Mouse (Mus musculus): ENCODE results near the gene Fam187a.

The Fam187a gene

DNA sequence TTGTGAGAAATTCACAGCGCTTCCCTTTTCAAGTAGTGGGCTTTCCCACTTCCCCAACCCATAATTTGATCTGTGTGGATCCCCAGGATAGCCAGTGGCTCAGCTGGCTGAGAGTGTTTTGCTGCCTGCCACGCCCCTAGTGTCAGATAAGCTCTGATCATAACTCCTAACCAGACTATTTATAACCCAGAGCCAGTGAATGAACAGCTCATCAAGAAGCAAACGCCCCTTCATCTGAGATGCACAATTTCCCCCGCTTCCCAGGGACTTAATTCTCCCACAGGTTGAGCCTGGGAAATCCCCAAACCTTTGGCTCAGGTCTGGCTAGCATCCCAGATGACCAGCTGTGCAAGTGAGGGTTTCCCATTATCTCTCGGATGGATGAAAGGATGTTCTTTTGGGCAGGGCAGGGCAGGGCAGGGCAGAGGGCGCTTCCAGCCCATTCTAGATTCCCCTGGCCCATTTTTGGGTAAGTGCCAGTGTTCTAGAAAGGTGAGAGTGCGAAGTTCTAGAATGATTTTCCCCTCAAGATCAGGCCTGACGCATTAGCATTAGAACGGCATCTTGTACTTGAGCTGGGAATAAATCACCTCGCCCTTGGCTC lies at the start of gene Fam187a:
Gene Fam187a (plus strand): TSS at position 554 of the 604 bp plus-strand sequence.
- no peak for DNase-seq (ENCODE audit: low spot score in 2 of 2)

DNA sequence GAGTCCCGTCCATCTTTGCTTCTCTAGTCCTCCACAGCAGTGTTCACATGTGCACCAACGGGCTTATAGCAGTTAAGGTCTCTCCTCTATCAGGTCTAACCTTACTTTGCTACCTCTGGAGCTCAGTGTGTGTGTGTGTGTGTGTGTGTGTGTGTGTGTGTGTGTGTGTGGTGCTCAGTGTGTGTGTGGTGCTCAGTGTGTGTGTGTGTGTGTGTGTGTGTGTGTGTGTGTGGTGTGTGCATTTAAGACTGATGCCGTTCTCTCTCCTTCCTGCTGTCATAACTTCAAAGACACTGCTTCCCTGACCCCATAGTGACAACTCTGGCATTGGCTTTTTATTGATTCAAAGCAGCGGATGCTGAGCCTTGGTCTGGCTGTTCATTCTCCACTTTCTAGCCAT lies 49.4 kb upstream of the Fam187a start, which contains the start of gene Higd1b:
Gene Higd1b (plus strand): TSS at position 301 of the 400 bp plus-strand sequence.
- DNase-seq (ENCODE audit: low spot score in 2 of 2): no peak

DNA sequence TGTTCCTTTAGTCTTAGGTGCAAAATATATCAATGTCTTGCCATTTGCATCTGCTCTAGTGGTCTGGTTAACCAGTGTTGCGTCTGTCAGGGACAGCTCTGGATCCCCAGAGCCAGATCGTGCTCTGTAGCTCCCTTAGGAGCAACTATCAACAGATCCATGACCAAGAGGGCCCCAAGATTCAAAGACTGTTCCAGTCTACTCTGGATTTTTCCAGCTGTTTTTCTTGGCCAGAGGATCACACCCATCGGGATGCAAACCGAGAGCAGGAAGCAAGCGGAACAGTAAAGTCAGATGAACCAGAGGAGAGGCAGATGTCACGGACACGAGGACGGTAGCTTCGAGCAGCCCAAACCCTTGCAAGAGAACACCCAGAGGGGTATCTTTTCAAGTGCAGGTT lies 48.8 kb upstream of the Fam187a start:
- DNase-seq (ENCODE audit: low spot score in 2 of 2): peak; percentile 49 to 68

DNA sequence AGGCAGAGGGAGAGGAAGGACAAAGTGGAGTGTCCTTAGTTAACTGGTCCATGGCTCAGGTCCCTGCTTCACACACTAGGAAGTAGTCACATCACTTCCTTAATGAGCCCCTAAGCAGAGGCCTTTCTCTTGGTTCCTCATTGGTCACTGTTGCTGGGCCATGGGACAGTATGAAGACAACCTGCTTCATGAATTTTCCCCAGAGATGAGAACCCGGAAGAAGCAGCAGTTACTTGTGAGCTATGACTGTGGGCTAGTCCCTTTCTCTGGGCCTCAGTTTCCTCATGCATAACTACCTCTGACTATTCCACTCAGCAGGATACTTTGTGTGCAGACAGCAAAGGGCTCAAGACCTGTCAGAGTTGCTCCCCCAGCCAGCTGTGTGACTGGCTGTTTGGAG lies 47.6 kb upstream of the Fam187a start:
- DNase-seq (ENCODE audit: low spot score in 2 of 2): no peak

DNA sequence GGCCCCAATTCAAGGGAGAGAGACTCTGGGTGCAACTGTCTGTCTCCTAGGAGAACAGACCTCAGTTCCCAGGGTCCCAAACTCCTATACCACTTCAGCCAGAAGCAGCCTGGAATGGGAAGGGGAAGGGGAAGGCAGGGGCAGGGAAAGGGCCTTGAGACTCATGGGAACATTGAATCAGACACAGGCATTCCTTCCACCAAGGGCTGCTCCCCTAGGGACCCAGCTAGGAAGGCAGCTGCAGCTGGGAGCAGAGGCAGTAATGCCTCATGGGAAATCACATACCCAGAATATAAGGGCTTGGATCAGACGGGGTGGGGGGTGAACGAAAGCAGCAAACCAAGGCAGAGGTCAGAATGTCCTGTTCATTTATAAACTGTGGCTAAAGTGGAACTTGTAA lies 46.8 kb upstream of the Fam187a start:
- peak; percentile 56 to 75 for DNase-seq (ENCODE audit: low spot score in 2 of 2)

DNA sequence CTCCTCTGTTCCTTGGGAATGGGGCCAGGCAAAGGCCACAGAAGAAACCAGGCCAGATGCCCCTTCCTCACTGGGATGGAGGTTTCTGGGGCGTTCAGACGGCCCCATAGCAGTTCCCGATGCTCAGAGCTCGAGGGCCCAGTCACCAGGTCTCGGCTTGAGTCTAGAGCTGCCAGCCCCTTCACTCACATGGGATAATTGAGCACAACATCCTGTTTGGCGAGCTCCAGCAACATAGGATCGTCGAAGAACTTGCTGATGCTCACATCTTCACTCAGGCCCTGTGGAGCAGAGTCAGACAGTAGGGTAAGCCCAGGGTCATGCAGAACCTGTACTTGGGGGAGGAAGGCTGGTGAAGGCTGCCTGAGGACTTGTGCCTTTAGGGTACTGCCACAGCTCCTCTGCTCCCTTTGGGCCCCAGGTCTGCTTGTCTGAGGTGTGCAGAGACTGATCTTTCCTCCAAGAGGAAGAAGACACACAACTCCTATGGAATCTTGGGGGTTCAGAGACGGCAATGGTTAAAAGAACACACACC lies 46.3 kb upstream of the Fam187a start:
- DNase-seq (ENCODE audit: low spot score in 2 of 2): no peak

DNA sequence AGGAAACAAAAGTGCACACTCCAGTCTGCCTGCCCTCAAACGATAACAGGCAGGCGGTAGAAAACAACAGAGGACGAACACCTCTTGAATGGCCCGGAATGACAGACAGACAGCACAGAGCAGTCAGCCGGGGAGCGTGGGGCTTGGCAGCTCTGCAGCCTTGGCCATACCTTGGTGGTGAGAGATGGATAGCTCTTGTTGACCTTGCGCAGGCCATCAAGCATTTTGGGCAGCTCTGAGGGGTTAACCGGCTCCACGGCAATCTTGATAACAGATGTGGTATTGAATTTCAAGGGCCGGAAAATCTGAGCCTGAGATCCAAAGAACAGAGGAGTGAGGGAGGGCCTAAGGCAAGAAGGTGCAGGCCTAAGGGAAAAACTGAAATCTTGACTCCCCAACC lies 39.0 kb upstream of the Fam187a start:
- DNase-seq (ENCODE audit: low spot score in 2 of 2): no peak

DNA sequence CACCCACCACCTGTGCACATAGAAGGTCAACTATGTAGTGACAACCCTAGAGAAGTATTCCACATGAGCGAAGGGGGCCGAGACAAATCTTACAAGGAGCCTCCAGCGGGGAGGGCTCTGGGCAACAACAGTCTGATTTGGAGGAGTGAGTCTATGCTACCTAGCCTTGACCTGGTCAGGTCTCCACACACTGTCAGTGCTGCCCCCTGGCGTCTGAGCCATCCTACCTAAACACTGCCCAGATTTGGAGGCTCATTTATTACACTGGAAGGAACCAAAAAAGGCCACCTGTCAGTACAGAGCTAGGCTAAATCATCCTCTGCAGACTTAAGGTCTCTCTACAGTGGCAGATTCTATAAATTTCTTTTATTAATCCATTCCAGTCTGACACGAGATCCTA lies 33.1 kb upstream of the Fam187a start:
- DNase-seq (ENCODE audit: low spot score in 2 of 2): peak in 1 of 2 experiments; percentile 46

DNA sequence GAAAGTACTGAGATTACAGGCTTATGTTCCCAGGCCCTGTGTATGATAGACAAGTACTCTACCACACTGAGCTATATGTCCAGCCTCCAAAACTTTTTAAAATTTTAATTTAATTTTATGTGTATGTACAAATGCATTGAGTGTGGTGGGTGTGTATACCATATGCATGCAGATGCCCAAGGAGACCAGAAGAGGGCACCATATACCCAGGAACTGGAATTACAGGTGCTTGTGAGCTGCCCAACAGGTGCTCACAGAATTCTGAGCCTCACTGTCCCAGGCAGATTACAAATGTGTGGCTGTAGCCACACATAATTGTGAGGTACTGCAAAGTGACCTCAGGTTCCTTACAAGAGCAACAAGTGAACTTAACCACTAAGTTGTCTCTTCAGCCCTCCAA lies 31.2 kb upstream of the Fam187a start:
- DNase-seq (ENCODE audit: low spot score in 2 of 2): no peak

DNA sequence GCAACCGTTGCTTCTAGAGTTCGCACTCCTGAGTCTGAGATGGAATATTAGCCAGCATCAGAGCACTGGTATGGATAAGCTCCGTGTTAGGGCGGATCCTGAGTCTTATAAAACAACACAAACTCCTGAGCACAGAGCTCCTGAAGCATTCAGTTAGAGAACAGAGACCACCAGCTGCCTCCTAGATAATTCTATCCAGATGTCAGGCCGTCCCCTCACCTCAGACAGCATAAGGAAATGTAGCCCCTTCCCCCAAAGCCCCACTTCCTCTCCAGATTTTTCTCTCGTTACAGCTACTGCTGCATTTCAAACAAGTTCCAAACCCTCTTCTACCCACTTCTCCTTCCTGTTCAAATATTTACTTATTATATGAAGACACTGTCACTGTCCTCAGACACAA lies 29.0 kb upstream of the Fam187a start:
- DNase-seq (ENCODE audit: low spot score in 2 of 2): no peak

DNA sequence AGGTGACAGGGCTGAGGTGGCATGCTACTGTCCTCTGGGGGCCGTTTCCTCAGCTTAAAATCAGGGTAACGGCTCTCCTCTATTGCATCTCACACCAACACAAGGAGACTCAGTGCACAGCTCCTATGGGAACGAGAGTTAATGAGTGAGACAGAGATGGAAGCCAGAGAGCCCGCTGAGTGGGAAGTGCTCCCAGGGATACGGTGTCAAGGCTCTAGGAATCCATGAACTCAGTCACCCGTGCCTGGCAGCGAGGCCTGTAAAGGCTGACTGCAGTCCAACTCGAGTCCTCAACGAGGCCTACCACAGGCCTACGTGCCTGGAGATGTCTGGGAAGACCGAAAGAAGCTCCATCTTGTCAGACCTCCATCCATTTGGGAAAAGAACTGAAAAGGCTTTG lies 26.0 kb upstream of the Fam187a start:
- DNase-seq (ENCODE audit: low spot score in 2 of 2): no peak

DNA sequence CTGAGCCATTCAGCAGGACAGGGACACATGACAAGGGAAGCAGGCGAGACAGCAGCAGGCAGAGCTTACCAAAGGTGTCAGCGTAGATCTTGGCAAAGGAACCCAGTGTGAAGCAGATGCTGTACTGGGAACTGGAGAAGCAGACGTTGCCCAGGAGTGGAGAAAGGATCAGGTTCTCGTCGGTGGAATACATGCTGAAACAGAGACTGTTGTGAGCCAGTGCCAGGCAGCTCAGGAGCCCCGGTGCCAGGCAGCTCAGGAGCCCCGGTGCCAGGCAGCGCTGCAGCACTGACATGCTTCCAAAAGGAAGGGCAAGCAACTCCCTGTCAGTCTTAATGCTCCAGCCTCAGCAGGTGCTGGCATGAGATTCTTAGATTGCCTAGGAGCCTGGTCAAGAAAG lies 25.0 kb upstream of the Fam187a start:
- no peak for DNase-seq (ENCODE audit: low spot score in 2 of 2)

DNA sequence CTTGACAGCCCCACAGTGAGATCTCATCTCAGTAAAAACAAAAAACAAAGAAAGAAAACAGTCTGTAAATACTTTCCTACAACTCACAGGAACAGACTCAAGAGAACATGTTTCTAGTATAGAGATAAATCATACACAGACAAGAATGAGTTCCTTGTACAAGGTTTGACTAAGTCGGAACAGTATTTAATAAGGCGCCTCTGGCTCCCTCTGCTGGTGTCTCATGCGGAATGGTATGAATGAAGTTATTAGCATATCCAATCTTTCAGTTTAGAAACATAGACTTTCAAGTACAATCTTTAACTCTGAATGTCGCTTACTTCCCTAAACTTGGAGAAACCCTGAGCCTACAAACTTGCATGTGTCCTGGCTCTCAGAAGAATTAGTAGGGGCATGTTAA lies 20.7 kb upstream of the Fam187a start:
- peak in 1 of 2 experiments; percentile 57 for DNase-seq (ENCODE audit: low spot score in 2 of 2)

DNA sequence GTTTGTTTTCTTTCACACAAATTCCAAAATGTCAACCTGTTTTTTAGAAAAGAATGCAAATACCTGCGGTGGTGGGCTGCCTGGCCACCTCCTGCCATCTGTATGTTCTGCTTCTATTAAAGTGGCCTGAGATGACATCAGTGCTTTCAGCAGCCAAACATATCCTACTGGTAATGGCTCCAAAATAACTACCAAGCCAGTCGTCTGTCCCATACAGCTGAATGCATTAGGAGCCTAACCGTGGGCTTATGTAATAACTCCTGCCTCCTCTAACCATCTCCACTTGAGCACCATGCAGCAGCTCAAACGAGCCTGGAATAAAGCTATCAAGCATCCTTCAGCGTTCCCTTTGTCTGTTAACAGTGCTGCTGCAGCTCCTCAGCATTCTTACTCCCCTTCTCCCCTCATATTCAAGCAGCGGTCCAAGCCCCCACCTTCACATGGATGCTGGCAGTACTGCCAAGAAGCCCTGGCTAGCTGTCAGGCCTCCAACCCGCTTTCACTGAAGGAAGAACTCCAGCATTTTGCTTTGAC lies 10.1 kb upstream of the Fam187a start:
- no peak for DNase-seq (ENCODE audit: low spot score in 2 of 2)

DNA sequence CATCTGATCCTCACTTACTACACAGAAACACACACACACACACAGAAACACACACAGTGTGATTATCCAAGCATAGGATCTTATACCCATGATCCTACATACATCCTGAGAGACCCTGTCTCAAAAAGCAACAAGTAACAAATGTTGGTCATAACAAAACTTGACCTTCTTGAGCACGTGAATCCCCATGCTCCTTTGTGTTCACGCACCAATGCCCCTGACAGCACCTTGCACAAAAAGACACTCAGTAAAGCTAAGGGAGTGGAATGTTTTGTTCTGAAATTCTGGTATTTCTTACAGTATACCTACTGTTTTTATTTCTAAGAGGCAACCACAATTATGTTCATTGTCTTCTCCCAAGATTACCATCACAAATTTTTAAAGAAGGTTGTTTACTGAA lies 5.4 kb upstream of the Fam187a start:
- DNase-seq (ENCODE audit: low spot score in 2 of 2): no peak

DNA sequence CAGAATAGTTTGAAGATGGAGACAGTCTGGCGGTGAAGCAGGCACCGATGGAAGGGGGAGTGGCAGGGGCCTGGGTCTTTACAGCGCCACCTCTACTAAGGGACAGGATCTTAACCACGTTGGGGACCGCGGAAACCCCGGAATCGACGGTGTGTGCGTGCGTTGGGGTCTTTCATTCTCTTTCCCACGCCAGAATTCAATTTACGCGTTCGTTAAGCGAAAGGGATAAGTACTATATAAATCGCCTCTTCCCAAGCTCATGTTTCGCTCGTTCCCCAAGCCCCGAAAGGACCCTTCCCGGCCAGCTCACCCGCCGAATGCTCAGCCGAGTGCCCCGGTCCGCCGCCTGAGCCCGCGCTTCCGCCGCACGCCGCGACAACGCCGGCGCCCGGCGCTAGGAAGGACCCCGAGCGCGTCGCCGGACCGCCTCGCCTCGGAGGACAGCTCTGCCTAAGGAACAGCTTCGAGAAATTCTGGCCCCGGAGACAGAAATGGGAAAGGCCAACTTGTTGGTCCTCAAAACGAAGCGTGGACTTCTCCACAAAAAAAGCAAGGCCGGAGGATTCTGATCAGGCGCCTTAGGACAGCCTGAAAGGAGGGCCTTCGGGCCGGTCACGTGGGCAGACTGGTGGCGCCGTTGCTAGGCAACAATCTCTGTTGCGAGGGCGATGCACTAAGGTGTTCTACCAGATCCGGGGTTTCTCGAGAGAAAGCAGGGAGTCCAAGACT lies 4.2 kb upstream of the Fam187a start, which contains the start of the genes Eftud2 and Ccdc103:
Gene Eftud2 (minus strand): TSS at position 401 of the 729 bp plus-strand sequence.
Gene Ccdc103 (plus strand): TSS at position 620 of the 729 bp plus-strand sequence.
- peak; percentile 91 to 95 for DNase-seq (ENCODE audit: low spot score in 2 of 2)

DNA sequence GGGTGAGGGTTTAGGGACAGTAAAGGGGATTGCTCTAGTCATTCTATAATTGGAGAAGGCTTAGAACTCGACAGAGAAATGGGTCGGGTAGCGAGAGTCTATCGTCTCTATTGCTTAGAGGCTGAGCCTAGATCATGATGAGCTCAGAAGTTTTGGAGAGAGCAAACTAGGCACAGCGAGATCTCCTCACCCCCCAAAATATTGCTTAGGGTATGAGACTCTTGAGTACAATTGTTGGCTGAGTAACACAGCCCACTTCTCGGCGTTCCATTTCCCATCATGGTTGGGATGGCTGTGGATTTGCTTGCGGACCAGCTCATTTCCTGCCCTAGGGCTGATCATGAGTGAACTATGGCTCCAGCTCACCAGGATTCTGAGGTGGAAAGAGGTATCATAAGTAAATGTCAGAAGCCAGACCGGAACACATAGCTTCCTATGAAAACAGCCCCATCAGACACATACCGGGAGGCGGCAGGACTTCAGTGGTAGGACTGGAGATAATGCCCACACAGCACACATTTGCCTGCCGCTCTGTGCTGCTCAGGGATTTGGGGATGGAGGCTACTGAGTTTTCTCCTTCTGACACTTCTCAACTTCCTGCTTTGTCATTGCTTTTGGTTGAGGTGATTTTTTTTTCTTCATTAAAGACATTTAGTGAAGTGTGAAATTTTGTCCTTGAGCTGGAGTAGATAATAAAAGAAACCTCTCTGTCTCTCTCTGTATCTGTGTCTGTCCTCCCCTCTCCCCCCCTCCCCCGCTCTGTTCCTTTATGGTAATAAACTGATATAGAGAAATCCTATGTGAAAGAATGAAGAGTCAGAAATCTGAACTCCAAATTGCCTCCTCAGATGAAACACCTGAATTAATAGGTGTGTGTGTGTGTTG lies 3.4 kb upstream of the Fam187a start:
- DNase-seq (ENCODE audit: low spot score in 2 of 2): no peak

DNA sequence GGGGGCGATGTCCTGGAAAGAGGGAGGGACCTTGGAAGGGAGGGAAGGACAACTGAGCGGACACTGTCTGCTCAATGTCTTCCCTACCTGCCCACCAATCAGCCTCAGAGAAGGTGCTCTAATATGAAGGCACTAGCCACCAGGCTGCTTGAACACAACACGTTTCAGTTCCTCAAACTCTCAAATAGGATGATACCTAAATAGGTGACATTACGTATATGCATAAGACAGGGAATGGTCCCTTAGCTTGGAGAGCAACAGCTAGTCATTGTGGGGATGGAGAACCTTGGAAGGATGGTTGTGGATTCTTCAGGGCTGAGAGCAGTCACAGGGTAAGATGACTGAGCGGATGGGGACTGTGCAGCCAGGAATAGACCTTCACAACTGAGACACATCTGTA lies 2.5 kb downstream of the Fam187a start:
- no peak for DNase-seq (ENCODE audit: low spot score in 2 of 2)

DNA sequence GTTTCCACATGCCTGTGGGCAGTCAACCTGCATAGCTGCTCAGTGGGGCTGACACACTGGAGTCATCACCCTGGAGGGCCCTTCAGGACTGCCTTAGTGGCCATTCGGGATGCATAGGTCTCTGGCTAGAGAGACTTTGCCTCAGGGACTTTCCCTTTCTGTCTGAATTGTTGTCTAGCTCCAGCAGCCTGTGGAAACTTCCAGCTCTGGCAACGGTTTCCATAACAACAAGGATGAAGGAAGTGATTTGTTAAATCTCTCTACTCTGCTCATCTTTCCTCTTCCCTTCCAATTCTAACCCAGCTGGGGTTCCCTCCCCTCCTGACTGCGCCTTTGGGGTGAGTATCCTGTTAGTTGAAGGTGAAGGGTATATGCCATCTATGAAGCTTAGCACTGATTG lies 3.2 kb downstream of the Fam187a start:
- no peak for DNase-seq (ENCODE audit: low spot score in 2 of 2)

DNA sequence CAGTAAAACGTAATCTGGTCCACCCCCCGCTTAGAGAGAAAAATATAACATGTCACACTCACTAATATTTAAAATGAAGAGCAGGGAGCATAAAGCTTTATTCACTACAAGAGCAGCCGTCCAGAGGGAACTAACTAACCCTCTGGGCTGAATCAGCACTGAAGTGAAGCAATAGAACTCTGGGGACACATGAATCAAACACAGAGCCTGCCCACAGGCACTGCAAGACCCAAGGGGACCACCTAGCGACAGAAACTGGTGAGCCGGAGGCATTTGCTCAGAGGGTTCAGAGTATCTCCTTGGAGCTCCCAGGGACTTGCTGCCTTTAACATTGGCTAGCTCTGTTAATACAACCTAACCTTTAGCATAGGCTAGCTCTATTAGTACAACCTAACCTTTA lies 5.1 kb downstream of the Fam187a start:
- no peak for DNase-seq (ENCODE audit: low spot score in 2 of 2)

DNA sequence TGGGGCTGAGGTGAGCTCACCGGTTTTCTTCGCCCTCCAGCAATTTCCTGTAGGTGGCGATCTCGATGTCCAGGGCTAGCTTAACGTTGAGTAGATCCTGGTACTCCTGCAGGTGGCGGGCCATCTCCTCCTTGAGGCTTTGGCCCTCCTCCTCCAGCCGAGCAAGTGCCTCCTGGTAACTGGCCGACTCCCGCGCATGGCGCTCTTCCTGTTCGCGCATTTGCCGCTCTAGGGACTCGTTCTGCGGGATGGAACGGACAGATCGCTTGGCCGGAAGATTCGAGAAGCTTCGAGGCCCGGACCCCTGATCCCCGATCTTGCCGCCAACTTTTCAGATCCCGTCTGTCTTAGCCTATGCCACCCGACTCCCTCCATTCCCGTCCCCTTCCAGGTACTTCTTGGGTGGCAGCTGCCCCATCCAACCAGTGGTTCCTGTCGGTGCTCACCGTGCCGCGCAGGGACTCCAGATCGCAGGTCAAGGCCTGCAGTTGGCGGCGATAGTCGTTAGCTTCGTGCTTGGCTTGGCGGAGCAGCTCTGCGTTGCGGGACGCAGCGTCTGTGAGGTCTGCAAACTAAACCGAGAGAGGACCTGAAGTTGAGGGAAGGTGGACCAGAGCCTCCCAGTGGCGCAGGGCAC lies 8.2 kb downstream of the Fam187a start:
- DNase-seq (ENCODE audit: low spot score in 2 of 2): peak; percentile 33 to 45

All from heart, adult 9 months (tissue).